Mouse (Mus musculus) embryonic fibroblast, embryonic 13.5 days (primary cell): Measurements from ENCODE around the gene Eme1.

Experiments used
- CTCF ChIP-seq: IDR thresholded peaks from 2 replicates; pipeline ENCODE4 v1.5.1; 2011; ENCODE audit warnings: mild to moderate bottlenecking, control low read depth, low read length, moderate library complexity, borderline replicate concordance; ENCODE audit not compliant: insufficient read depth
- POLR2A ChIP-seq: IDR thresholded peaks from 2 replicates; pipeline ENCODE4 v1.6.1; 2011; ENCODE audit warnings: low read depth, mild to moderate bottlenecking, control low read depth, low read length, moderate library complexity

- TF ChIP-seq CTCF: no peak
- TF ChIP-seq POLR2A: no peak
Measured at GRCm38 (mm10) chr11:94682427-94682826, 28.7 kb upstream of the Eme1 start.
